Mouse (Mus musculus): ENCODE results near the gene Nmb. TPM values are rescaled to one million over a fixed set of nuclear protein-coding genes. Genes with fewer than 3 reads are reported as not detected.

Nmb gene
- total and polyA plus RNA-seq, 3 experiments, result 0.47 to 0.66 (median 0.47) TPM

DNA sequence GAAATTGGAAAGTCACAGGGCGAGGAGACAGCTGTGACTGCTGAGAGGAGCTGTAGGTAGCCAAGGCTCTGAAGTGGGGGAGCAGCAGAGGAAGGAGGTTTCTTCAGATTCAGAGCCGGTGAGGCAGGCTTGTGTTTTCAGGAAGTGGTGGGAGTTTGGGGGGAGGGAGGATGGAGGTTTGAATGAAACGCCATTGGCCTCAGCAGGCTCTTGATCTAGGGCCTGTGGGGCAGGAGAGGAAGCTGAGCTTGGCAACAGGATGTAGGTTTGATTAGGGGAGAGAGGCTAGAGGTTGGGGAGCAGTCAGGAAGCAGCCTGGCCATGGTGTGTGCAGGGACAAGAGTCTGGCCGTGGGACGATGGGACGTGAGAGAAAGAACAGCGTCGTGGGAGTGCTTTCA is 40.0 kb downstream of the Nmb start:
- H3K27me3 ChIP-seq (replicated peaks), result no peaks in the 10 kb centered on the region
- in situ Hi-C loops (cut with MboI; ENCODE audit: low pct_ligation_motif_present, low pct_unique_long_range_greater_than_20kb, low sequenced_read_pairs) (no loop called here), dilution Hi-C loops (cut with MboI; ENCODE audit: extremely low pct_ligation_motif_present, extremely low pct_unique_long_range_greater_than_20kb, low sequenced_read_pairs) (no loop called here)
- H3K36me3 ChIP-seq (replicated peaks in 1 of 2; ENCODE audit: control insufficient read depth in 1 of 2, insufficient read depth in 1 of 2, low read length in 1 of 2), result peaks cover 2 to 45% of the 10 kb centered on the region in 2 experiments
- H3K4me3 ChIP-seq (replicated peaks in 1 of 3; ENCODE audit: low read depth in 2 of 3, low read length in 2 of 3, poor library complexity in 1 of 3), result no peak overlapping the region
- H3K4me1 ChIP-seq (ENCODE audit: control insufficient read depth in 1 of 2, insufficient read depth in 2 of 2), result peaks cover 2 to 32% of the 10 kb centered on the region in 2 experiments; a peak in 3 of 4 replicates
- no peak for TF ChIP-seq MAFK (IDR thresholded peaks at IDR 0.05; ENCODE audit: insufficient replicate concordance, low read length)
- TF ChIP-seq JUN (IDR thresholded peaks at IDR 0.05; ENCODE audit: insufficient read depth, low read depth, low read length), result no peak
- TF ChIP-seq USF1 (IDR thresholded peaks at IDR 0.05; ENCODE audit: low read depth, low read length), result no peak
- no peak for TF ChIP-seq PAX5 (IDR thresholded peaks at IDR 0.05; ENCODE audit: low read length)
- no peak for TF ChIP-seq SMC3 (IDR thresholded peaks at IDR 0.05; ENCODE audit: low read depth, low read length)
- TF ChIP-seq GABPA (IDR thresholded peaks at IDR 0.05; ENCODE audit: insufficient replicate concordance, low read depth, low read length), result no peak
- no peak for TF ChIP-seq USF2 (conservative IDR thresholded peaks at IDR 0.05; ENCODE audit: low read depth, low read length)
- TF ChIP-seq E2F4 (IDR thresholded peaks at IDR 0.05; ENCODE audit: insufficient replicate concordance, low read depth, low read length), result no peak
- no peak for TF ChIP-seq RAD21 (IDR thresholded peaks at IDR 0.05; ENCODE audit: low read depth, low read length)
- no peak for TF ChIP-seq JUND (conservative IDR thresholded peaks at IDR 0.05; ENCODE audit: low read depth, low read length)
- no peak overlapping the region for H3K4me2 ChIP-seq (ENCODE audit: insufficient read depth, low read depth, poor library complexity, severe bottlenecking)
- no peak overlapping the region for H3K27ac ChIP-seq (ENCODE audit: insufficient read depth, low read depth)
- H3K9ac ChIP-seq (ENCODE audit: insufficient read depth, low read depth), result no peak overlapping the region
- DNase-seq (ENCODE audit: extremely low read depth), result no peak
- H3K79me2 ChIP-seq (replicated peaks; ENCODE audit: control insufficient read depth, extremely low read depth, insufficient read depth, poor library complexity, severe bottlenecking), result no peaks in the 10 kb centered on the region
- no peaks in the 10 kb centered on the region for H3K9me3 ChIP-seq (replicated peaks; ENCODE audit: low read length)

DNA sequence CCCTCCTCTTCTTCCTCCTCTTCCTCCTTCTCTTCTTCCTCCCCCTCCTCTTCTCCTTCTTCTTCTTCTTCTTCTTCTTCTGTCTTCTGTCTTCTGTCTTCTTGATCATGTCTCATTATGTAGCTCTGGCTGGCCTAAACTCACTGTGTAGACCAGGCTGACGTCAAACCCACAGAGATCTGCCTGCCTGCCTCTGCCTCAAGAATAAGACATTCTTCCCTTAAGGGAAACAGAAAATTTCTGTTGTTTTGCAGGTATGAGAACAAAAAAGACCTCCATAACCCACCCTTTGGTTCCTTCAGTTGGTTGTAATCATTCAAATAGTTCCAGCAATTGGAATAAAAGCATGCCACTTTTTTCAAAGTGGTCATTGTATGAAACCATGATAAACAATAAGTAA is 40.7 kb downstream of the Nmb start:
- no peak overlapping the region for H3K9ac ChIP-seq (ENCODE audit: insufficient read depth, low read depth)
- peaks cover 2 to 41% of the 10 kb centered on the region in 2 experiments for H3K36me3 ChIP-seq (replicated peaks in 1 of 2; ENCODE audit: control insufficient read depth in 1 of 2, insufficient read depth in 1 of 2, low read length in 1 of 2)
- in situ Hi-C loops (cut with MboI; ENCODE audit: low pct_ligation_motif_present, low pct_unique_long_range_greater_than_20kb, low sequenced_read_pairs) (no loop called here), dilution Hi-C loops (cut with MboI; ENCODE audit: extremely low pct_ligation_motif_present, extremely low pct_unique_long_range_greater_than_20kb, low sequenced_read_pairs) (no loop called here)
- H3K4me3 ChIP-seq (replicated peaks in 1 of 3; ENCODE audit: low read depth in 2 of 3, low read length in 2 of 3, poor library complexity in 1 of 3), result no peak overlapping the region
- H3K27me3 ChIP-seq (replicated peaks), result no peaks in the 10 kb centered on the region
- no peaks in the 10 kb centered on the region for H3K9me3 ChIP-seq (replicated peaks; ENCODE audit: low read length)
- no peak for DNase-seq (ENCODE audit: extremely low read depth)
- H3K4me1 ChIP-seq (ENCODE audit: control insufficient read depth in 1 of 2, insufficient read depth in 2 of 2), result peaks cover 2 to 32% of the 10 kb centered on the region in 2 experiments; a peak in 3 of 4 replicates
- H3K4me2 ChIP-seq (ENCODE audit: insufficient read depth, low read depth, poor library complexity, severe bottlenecking), result no peak overlapping the region
- no peak for TF ChIP-seq BHLHE40 (IDR thresholded peaks at IDR 0.05; ENCODE audit: low read depth, low read length)
- TF ChIP-seq ZKSCAN1 (IDR thresholded peaks at IDR 0.05; ENCODE audit: borderline replicate concordance, low read depth, low read length), result no peak
- no peak for TF ChIP-seq EP300 (IDR thresholded peaks at IDR 0.05; ENCODE audit: low read length)
- TF ChIP-seq MAX (IDR thresholded peaks at IDR 0.05; ENCODE audit: low read length), result no peak
- no peak for TF ChIP-seq MAZ (IDR thresholded peaks at IDR 0.05; ENCODE audit: low read depth, low read length)
- TF ChIP-seq E2F4 (IDR thresholded peaks at IDR 0.05; ENCODE audit: insufficient replicate concordance, low read depth, low read length), result no peak
- no peak for TF ChIP-seq SMC3 (IDR thresholded peaks at IDR 0.05; ENCODE audit: low read depth, low read length)
- TF ChIP-seq USF1 (IDR thresholded peaks at IDR 0.05; ENCODE audit: low read depth, low read length), result no peak
- no peak for TF ChIP-seq POLR2AphosphoS2 (IDR thresholded peaks at IDR 0.05; ENCODE audit: low read depth, low read length)
- TF ChIP-seq UBTF (IDR thresholded peaks at IDR 0.05; ENCODE audit: low read depth, low read length), result no peak
- no peak overlapping the region for H3K27ac ChIP-seq (ENCODE audit: insufficient read depth, low read depth)
- H3K79me2 ChIP-seq (replicated peaks; ENCODE audit: control insufficient read depth, extremely low read depth, insufficient read depth, poor library complexity, severe bottlenecking), result no peaks in the 10 kb centered on the region

Measured in CH12.LX (cell line).